Mouse (Mus musculus) layer of hippocampus, adult 11-12 months (tissue): ENCODE results near the gene Gm27021.

Experiments
- DNase-seq: peaks from one replicate; pipeline ENCODE4 v3.0.0; 2022; ENCODE audit warnings: low spot score

Gm27021 gene

GRCm38 (mm10) chr8:120599504-120599903 lies 68.4 kb downstream of the Gm27021 start:
- DNase-seq: peak; percentile 87

- peak; percentile 89 for DNase-seq
These were observed 69.3 kb downstream of the Gm27021 start for GRCm38 (mm10) chr8:120598579-120598978.

GRCm38 (mm10) chr8:120595963-120596362 lies 71.9 kb downstream of the Gm27021 start:
- DNase-seq: peak; percentile 67

GRCm38 (mm10) chr8:120594571-120594970 lies 73.3 kb downstream of the Gm27021 start:
- DNase-seq: no peak

- DNase-seq: no peak
These were observed 76.1 kb downstream of the Gm27021 start for GRCm38 (mm10) chr8:120591587-120592292.

- DNase-seq: no peak
These were observed 78.0 kb downstream of the Gm27021 start for GRCm38 (mm10) chr8:120589921-120590320.

GRCm38 (mm10) chr8:120588908-120589771 lies 78.7 kb downstream of the Gm27021 start, which contains the start of gene Gins2:
Gene Gins2, minus strand, starts transcription at chr8:120589304.
- peak; percentile 100 for DNase-seq

- DNase-seq: no peak
These were observed 82.4 kb downstream of the Gm27021 start for GRCm38 (mm10) chr8:120585521-120585920.

- DNase-seq: no peak
These were observed 86.1 kb downstream of the Gm27021 start for GRCm38 (mm10) chr8:120581811-120582210.

GRCm38 (mm10) chr8:120581329-120581728 lies 86.5 kb downstream of the Gm27021 start:
- DNase-seq: no peak

- no peak for DNase-seq
These were observed 87.4 kb downstream of the Gm27021 start for GRCm38 (mm10) chr8:120580336-120581000.

- DNase-seq: no peak
These were observed 90.1 kb downstream of the Gm27021 start for GRCm38 (mm10) chr8:120577821-120578220.

GRCm38 (mm10) chr8:120575801-120576200 lies 92.1 kb downstream of the Gm27021 start:
- no peak for DNase-seq

- no peak for DNase-seq
These were observed 92.9 kb downstream of the Gm27021 start for GRCm38 (mm10) chr8:120574941-120575340.

- DNase-seq: no peak
These were observed 94.0 kb downstream of the Gm27021 start for GRCm38 (mm10) chr8:120573866-120574265.

GRCm38 (mm10) chr8:120572534-120572933 lies 95.3 kb downstream of the Gm27021 start:
- DNase-seq: peak; percentile 82

- DNase-seq: no peak
These were observed 96.3 kb downstream of the Gm27021 start for GRCm38 (mm10) chr8:120571561-120571960.

- DNase-seq: peak; percentile 82
These were observed 97.8 kb downstream of the Gm27021 start for GRCm38 (mm10) chr8:120569939-120570715.

GRCm38 (mm10) chr8:120569123-120569522 lies 98.8 kb downstream of the Gm27021 start:
- DNase-seq: no peak

- no peak for DNase-seq
These were observed 99.6 kb downstream of the Gm27021 start for GRCm38 (mm10) chr8:120568164-120568798.

- DNase-seq: no peak
These were observed 100.1 kb downstream of the Gm27021 start for GRCm38 (mm10) chr8:120567731-120568130.
